Mouse (Mus musculus): ENCODE results near the gene Gnaq.
A peak's percentile ranks its signal among the peaks of the same experiment; 100 is the strongest.
"Not testable (repeated sequence)": the region's sequence is repeated elsewhere in the genome, so short reads cannot be mapped to it uniquely, and the experiment has no call there.

Gene Gnaq

DNA sequence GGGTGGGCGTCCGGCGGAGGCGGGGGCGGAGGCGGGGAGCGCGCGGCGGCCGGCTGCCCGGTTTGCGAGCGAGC is at the start of gene Gnaq:
Gene Gnaq, plus strand, starts transcription at position 41 of the 74 bp plus-strand sequence.
- no peak for DNase-seq (ENCODE audit: low spot score in 2 of 2)

DNA sequence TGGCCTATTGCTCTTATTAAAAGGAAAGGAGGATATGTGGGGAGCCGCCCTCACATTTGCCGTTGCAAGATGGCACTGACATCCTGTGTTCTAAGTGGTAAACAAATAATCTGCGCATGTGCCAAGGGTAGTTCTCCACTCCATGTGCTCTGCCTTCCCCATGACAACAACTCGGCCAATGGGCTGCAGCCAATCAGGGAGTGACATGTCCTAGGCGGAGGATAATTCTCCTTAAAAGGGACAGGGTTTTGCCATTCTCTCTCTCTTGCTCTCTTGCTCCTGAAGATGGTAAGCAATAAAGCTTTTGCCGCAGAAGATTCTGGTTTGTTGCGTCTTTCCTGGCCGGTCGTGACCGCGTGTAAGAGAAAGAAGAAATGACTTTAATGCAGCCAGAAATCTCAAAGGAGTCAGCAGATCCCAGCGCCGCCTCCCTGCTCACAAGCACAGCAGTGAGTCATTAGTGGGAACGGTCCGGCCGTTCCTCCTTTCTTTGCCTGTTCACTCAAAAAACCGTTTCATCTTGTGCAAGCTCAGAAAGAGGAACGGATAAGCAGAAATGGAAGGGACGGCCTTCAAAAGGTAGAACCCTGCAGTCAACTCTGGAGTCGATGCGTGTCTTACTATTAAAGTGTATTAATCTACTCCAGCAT is 48.5 kb upstream of the Gnaq start:
- DNase-seq (ENCODE audit: low spot score in 2 of 2), result not testable (repeated sequence)

- no peak for DNase-seq (ENCODE audit: low spot score in 2 of 2)
Measured at GRCm38 (mm10) chr19:16085248-16085647, 47.4 kb upstream of the Gnaq start.

- DNase-seq (ENCODE audit: low spot score in 2 of 2), result no peak
Measured at GRCm38 (mm10) chr19:16086154-16086553, 46.5 kb upstream of the Gnaq start.

DNA sequence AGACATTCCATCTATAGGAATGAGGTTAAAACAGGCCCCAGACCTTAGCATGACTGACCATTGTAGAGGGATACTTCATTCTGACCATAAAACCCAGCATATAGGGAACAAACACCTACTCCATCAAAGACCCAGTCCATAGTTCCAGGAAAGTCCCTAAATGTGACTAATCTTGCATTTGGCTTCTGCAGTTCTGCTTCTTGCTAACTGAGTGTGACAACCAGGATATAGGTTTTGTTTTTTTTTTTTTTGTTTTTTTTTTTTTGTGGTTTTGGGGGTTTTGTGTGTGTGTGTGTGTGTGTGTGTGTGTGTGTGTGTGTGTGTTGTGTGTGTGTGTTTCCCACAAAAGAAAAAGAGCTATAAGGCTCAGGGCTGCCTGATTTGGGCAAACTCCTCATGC is 46.0 kb upstream of the Gnaq start:
- DNase-seq (ENCODE audit: low spot score in 2 of 2), result no peak

DNA sequence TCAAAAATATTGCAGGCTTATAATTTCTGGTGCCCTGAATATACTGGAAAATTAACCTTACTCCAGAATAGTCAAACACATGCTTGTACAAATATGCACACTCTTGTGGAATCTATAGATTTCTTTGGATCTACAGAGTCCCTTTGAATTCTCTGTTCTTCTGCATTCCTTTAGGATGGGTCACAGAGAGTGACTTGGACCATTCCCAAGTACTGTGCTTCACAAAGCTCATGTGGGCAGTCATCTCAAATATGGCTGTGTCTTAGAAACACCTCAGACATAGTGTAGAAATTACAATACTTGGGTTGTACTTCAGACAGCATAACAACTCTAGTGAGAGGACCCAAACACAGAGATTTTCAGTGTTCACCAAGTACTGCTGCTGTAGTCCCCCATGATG is 45.2 kb upstream of the Gnaq start:
- DNase-seq (ENCODE audit: low spot score in 2 of 2), result no peak

GRCm38 (mm10) chr19:16093616-16094015 is 39.0 kb upstream of the Gnaq start:
- DNase-seq (ENCODE audit: low spot score in 2 of 2), result no peak

DNA sequence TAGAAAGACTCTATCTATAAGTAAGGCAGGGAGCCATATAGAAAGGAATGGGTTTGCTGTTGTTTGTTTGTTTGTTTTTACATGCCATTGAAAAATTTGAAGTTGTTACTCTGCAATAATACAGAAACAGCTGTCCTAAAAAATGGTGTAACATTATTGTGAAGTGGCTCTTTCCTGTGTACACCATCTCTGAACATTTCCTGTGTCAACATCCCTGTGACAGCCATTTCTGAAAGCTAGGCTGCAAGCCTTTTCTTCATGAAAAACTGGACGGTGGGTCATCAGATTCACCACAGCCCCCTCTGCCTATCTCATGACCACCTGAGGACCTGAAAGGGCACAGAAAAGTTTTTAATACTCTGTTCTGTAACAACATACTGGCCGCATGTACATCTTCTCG is 22.7 kb upstream of the Gnaq start:
- DNase-seq (ENCODE audit: low spot score in 2 of 2), result no peak

DNA sequence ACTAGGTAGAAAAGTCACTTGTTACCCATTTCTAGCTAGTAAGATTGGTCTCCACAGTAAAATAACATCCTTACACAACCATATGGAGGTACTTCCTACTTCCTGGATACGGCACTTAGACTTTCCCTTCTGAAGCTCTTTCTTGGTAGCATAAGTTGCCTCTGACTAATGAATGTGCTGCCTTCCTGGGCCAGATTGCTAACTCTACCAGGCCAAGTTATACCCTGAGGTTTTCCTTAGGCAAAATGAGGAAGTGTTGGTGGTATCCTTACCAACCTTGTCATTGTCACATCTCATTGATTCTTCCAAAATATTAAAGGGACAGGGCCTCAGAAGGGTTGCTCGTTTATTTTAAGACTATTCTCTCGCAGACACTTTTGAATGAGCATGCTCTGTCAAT is 22.0 kb upstream of the Gnaq start:
- DNase-seq (ENCODE audit: low spot score in 2 of 2), result no peak

GRCm38 (mm10) chr19:16113295-16113694 is 19.3 kb upstream of the Gnaq start:
- DNase-seq (ENCODE audit: low spot score in 2 of 2), result peak; percentile 67 to 70

GRCm38 (mm10) chr19:16118421-16118820 is 14.2 kb upstream of the Gnaq start:
- DNase-seq (ENCODE audit: low spot score in 2 of 2), result no peak

DNA sequence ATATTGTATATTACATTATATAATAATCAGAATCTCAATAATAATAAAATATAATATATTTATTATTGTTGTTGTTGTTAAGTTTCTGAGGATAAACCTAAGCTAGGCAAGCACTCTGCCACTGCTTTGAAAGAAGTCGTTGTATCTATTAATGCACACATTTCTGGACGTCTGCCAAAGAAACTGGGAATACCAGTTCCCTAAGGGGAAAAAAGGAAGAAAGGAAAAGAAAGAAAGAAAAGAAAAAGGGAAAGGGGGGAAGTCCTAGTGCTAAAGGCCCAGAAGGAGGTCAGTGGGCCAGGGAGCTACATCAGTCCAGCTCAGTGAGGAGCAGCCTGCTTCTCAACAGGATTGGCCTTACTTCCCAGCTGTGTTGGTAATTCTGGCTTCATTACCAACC is 11.3 kb upstream of the Gnaq start:
- no peak for DNase-seq (ENCODE audit: low spot score in 2 of 2)

GRCm38 (mm10) chr19:16128715-16129114 is 3.9 kb upstream of the Gnaq start:
- no peak for DNase-seq (ENCODE audit: low spot score in 2 of 2)

DNA sequence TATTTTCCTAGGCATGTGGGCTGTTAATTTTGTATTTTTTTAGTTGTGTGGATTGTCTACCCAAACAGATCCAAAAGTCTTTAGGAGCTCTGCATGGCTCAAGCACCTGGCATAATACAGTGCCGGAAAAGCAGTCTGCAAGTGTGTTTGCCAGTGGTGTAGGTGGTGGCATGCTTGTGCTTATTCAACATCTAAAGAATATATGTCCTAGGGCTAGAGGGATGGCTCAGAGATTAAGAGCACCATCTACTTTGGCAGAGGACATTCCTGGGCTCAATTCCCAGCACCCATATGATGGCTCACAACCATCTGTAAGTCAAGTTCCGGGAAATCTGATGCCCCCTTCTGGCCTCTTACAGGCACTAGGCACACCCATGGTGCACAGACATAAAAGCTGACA is 3.5 kb upstream of the Gnaq start:
- DNase-seq (ENCODE audit: low spot score in 2 of 2), result no peak

DNA sequence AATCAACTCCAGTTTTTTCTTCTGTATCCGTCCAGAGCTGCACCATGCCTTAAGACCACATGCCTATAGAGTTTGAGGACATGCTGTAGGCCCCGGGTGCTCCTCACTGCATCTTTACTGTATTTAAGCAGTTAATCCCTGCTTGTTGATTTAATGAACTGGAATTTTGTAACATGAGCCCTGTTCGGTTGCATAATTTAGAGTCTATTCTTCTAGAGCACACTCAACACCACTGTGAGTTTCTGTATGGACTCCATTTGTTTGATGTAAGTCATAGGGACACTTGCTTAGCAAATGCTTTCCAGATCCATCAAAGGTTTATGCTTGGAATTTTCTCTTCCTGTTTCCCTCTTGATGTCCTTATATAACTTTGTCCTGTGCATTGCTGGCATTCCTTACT is 2.2 kb upstream of the Gnaq start:
- DNase-seq (ENCODE audit: low spot score in 2 of 2), result no peak

GRCm38 (mm10) chr19:16131831-16132230 is 800 bp upstream of the Gnaq start:
- no peak for DNase-seq (ENCODE audit: low spot score in 2 of 2)

GRCm38 (mm10) chr19:16132340-16132790 is 266 bp upstream of the Gnaq start:
- peak; percentile 96 to 97 for DNase-seq (ENCODE audit: low spot score in 2 of 2)

DNA sequence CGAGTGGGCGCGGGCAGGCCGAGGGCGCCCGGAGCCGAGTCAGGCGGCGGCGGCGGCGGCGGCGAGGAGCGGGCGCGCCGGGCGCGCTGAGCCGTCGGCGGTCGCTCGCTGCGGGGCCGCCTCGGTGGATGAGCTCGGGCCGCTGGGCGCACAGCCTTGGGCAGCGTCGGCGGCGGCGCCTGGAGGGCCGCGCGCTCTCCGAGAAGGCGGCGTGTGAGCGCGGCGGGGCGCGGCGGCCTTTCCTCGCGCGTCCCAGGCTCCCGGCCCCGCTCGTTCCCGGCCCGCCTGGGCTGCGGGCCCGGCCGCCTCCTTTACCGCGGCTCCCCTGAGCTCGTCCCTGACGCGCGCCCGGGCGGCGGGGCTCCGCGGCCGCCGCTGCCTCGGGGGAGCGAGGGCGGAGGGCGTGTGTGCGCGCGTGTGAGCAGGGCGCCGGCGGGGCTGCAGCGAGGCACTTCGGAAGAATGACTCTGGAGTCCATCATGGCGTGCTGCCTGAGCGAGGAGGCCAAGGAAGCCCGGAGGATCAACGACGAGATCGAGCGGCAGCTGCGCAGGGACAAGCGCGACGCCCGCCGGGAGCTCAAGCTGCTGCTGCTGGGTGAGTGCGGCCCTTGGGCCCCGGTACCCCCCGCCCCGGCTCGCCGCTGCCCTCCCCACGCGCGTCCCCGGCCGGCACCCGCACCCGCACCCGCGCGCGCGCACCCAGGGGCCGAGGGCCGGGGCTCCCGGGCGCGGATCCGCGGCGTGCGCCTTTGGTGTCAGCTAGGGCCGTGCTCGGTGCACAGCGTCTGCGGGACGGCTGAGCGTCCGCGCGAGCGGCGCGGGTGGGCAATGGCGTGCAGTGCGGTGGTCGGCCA is 462 bp downstream of the Gnaq start:
- DNase-seq (ENCODE audit: low spot score in 2 of 2), result peak; percentile 79 to 82

- no peak for DNase-seq (ENCODE audit: low spot score in 2 of 2)
Measured at GRCm38 (mm10) chr19:16133721-16134570, 1.3 kb downstream of the Gnaq start.

DNA sequence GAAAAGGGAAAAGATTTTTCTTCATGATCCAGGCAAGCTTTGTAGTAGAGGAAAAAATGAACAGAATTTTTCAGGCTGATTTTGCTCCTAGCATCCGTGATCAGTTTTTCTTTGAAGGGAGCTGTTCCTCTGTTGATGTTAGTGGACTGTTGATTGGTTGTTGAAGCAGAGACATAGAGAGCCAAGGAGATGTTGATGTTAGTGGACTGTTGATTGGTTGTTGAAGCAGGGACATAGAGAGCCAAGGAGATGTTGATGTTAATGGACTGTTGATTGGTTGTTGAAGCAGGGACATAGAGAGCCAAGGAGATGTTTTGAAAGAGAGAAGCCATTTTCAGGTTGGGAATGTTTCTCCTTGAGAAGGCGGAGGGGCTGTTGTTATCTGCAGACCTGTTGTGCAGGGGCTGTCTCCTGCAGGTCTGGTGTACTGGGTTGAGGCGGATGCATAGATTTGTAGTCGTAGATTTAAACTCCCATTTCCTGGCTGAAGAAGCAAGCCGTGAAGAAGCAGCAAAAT is 5.5 kb downstream of the Gnaq start:
- peak in 1 of 2 experiments; percentile 21 for DNase-seq (ENCODE audit: low spot score in 2 of 2)

GRCm38 (mm10) chr19:16140710-16141109 is 8.1 kb downstream of the Gnaq start:
- DNase-seq (ENCODE audit: low spot score in 2 of 2), result peak in 1 of 2 experiments; percentile 15

DNA sequence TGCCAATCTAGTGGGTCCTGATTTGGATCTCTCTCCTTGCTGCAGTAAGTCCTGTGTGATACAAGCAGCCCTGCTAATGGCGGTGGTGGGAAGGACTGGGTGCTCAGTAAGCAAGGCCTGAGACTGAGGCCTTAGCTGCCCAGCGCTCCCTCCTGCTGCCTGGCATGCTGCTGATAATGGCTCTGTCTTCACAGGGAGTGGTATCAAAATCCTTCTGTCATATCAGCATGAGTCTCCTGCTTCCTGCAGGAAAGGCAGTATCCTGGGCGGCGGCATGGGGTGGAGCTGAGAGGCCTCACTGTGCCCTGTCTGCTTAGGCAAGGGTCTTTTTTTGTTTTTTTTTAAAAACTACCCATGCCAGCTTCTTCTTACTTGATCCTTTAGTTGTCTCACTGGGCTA is 9.2 kb downstream of the Gnaq start:
- peak in 1 of 2 experiments; percentile 21 for DNase-seq (ENCODE audit: low spot score in 2 of 2)

- DNase-seq (ENCODE audit: low spot score in 2 of 2), result no peak
Measured at GRCm38 (mm10) chr19:16142990-16143389, 10.4 kb downstream of the Gnaq start.

All from right cerebral cortex, postnatal 10 days (tissue).